Mouse (Mus musculus): ENCODE data around the gene Dhx35. TPM values are rescaled to one million over a fixed set of nuclear protein-coding genes. Genes with fewer than 3 reads are reported as not detected.

Gene Dhx35
- 12.6 and 17.5 TPM in 2 replicates for polyA plus RNA-seq (2012; rRNA removed)

GRCm38 (mm10) chr2:158794494-158795004, at the start of gene Dhx35:
Dhx35 (plus strand) TSS chr2:158794807.
- DNase-seq (ENCODE audit: low read depth): peak; percentile 46

- no peak for DNase-seq (ENCODE audit: low read depth)
These were observed 49.5 kb upstream of the Dhx35 start for GRCm38 (mm10) chr2:158745049-158745482.

GRCm38 (mm10) chr2:158746164-158746563, 48.4 kb upstream of the Dhx35 start:
- DNase-seq (ENCODE audit: low read depth): no peak

- no peak for DNase-seq (ENCODE audit: low read depth)
These were observed 45.2 kb upstream of the Dhx35 start for GRCm38 (mm10) chr2:158749366-158749765.

- no peak for DNase-seq (ENCODE audit: low read depth)
These were observed 34.4 kb upstream of the Dhx35 start for GRCm38 (mm10) chr2:158760231-158760630.

- no peak for DNase-seq (ENCODE audit: low read depth)
These were observed 32.3 kb upstream of the Dhx35 start for GRCm38 (mm10) chr2:158762339-158762738.

GRCm38 (mm10) chr2:158767742-158768339, 26.8 kb upstream of the Dhx35 start, which contains the start of gene Fam83d:
Fam83d (plus strand) TSS chr2:158768093.
- DNase-seq (ENCODE audit: low read depth): peak; percentile 52

- no peak for DNase-seq (ENCODE audit: low read depth)
These were observed 26.3 kb upstream of the Dhx35 start for GRCm38 (mm10) chr2:158768350-158768749.

- DNase-seq (ENCODE audit: low read depth): no peak
These were observed 25.8 kb upstream of the Dhx35 start for GRCm38 (mm10) chr2:158768771-158769170.

GRCm38 (mm10) chr2:158770126-158770757, 24.4 kb upstream of the Dhx35 start:
- no peak for DNase-seq (ENCODE audit: low read depth)

GRCm38 (mm10) chr2:158771066-158771763, 23.4 kb upstream of the Dhx35 start:
- no peak for DNase-seq (ENCODE audit: low read depth)

GRCm38 (mm10) chr2:158772808-158773207, 21.8 kb upstream of the Dhx35 start:
- DNase-seq (ENCODE audit: low read depth): no peak

GRCm38 (mm10) chr2:158774886-158775285, 19.7 kb upstream of the Dhx35 start:
- no peak for DNase-seq (ENCODE audit: low read depth)

GRCm38 (mm10) chr2:158776716-158777115, 17.9 kb upstream of the Dhx35 start:
- DNase-seq (ENCODE audit: low read depth): peak; percentile 58

GRCm38 (mm10) chr2:158777490-158777889, 17.1 kb upstream of the Dhx35 start:
- DNase-seq (ENCODE audit: low read depth): no peak

- DNase-seq (ENCODE audit: low read depth): no peak
These were observed 16.3 kb upstream of the Dhx35 start for GRCm38 (mm10) chr2:158778349-158778748.

- DNase-seq (ENCODE audit: low read depth): no peak
These were observed 13.5 kb upstream of the Dhx35 start for GRCm38 (mm10) chr2:158781126-158781525.

GRCm38 (mm10) chr2:158786927-158787795, 7.4 kb upstream of the Dhx35 start:
- DNase-seq (ENCODE audit: low read depth): no peak

- no peak for DNase-seq (ENCODE audit: low read depth)
These were observed 436 bp downstream of the Dhx35 start for GRCm38 (mm10) chr2:158795043-158795442.

GRCm38 (mm10) chr2:158795875-158796274, 1.3 kb downstream of the Dhx35 start:
- DNase-seq (ENCODE audit: low read depth): no peak

- DNase-seq (ENCODE audit: low read depth): no peak
These were observed 4.7 kb downstream of the Dhx35 start for GRCm38 (mm10) chr2:158799328-158799727.

GRCm38 (mm10) chr2:158800788-158801187, 6.2 kb downstream of the Dhx35 start:
- no peak for DNase-seq (ENCODE audit: low read depth)

Measured in gonadal fat pad, adult 2 months (tissue).